Mouse (Mus musculus) limb, embryonic 11.5 days (tissue): Measurements from ENCODE around the gene AI597479. TPM values are rescaled to one million over a fixed set of nuclear protein-coding genes. Genes with fewer than 3 reads are reported as not detected.
A peak's percentile ranks its signal among the peaks of the same experiment; 100 is the strongest.

ENCODE experiments used
- ATAC-seq: fragments of 200-750 bp; cut with Nextera tagmentation; 2 replicates; pipeline ENCODE4 v1.8.0; 2017; ENCODE audit warnings: low read depth; ENCODE audit not compliant: insufficient number of reproducible peaks, low FRiP score, low TSS enrichment
- DNase-seq: peaks from one replicate; pipeline ENCODE4 v3.0.0-alpha.2; 2015; ENCODE audit warnings: low spot score
- H3K27ac ChIP-seq: fragments of 300-500 bp; sonication (generic); replicated peaks from 2 replicates; pipeline ENCODE4 v1.5.1; 2014; ENCODE audit warnings: low read depth, mild to moderate bottlenecking, low read length
- H3K27me3 ChIP-seq: fragments of 300-500 bp; sonication (generic); 2 replicates; pipeline ENCODE4 v1.6.1; 2014; ENCODE audit warnings: mild to moderate bottlenecking, low read length, mixed read lengths; ENCODE audit not compliant: control insufficient read depth, insufficient read depth
- H3K36me3 ChIP-seq: fragments of 300-500 bp; sonication (generic); 2 replicates; pipeline ENCODE4 v1.6.1; 2014; ENCODE audit warnings: mild to moderate bottlenecking, low read length, moderate library complexity, mixed read lengths; ENCODE audit not compliant: control insufficient read depth, insufficient read depth
- H3K4me1 ChIP-seq: fragments of 300-500 bp; sonication (generic); 2 replicates; pipeline ENCODE4 v1.6.1; 2014; ENCODE audit warnings: low read length, mixed read lengths; ENCODE audit not compliant: control insufficient read depth, insufficient read depth
- H3K4me2 ChIP-seq: fragments of 300-500 bp; sonication (generic); 2 replicates; pipeline ENCODE4 v1.6.1; 2014; ENCODE audit warnings: low read depth, mild to moderate bottlenecking, moderate library complexity; ENCODE audit not compliant: severe bottlenecking
- H3K4me3 ChIP-seq: fragments of 300-500 bp; sonication (generic); 2 replicates; pipeline ENCODE4 v1.5.1; 2014; ENCODE audit warnings: low read depth, low read length
- H3K9ac ChIP-seq: fragments of 300-500 bp; sonication (generic); 2 replicates; pipeline ENCODE4 v1.6.1; 2014; ENCODE audit warnings: mild to moderate bottlenecking, low read length
- H3K9me3 ChIP-seq: fragments of 300-500 bp; sonication (generic); 2 replicates; pipeline ENCODE4 v1.6.1; 2016; ENCODE audit warnings: low read length; ENCODE audit not compliant: control insufficient read depth
- WGBS: fragments of 180-500 bp; shearing (Covaris S2); extraction: QIAGEN DNeasy Blood & Tissue Kit; methylation state at CpG from one replicate; pipeline ENCODE4 v1.1.7; 2014; 5-methylcytosine and 5-hydroxymethylcytosine counted together
- polyA plus RNA-seq: library from polyadenylated mRNA; unstranded; fragments of >200 nt; fragmentation: Nextera tagmentation; extraction: Ambion mirVana; gene quantifications from 2 replicates; pipeline ENCODE4 v1.2.1, GENCODE M21; 2014

The AI597479 gene
- polyA plus RNA-seq, 1 experiment from 2014 or later: 37.5 TPM

GRCm38 (mm10) chr1:43110556-43110955, 12.0 kb downstream of the AI597479 start:
- H3K36me3 ChIP-seq: peaks cover 5% of the 10 kb centered on the region; the same call in 1 of the 2 replicates

GRCm38 (mm10) chr1:43112882-43113281, 14.4 kb downstream of the AI597479 start:
- no peak overlapping the region for H3K4me2 ChIP-seq
- no peak overlapping the region for H3K9ac ChIP-seq
- H3K4me3 ChIP-seq: no peak overlapping the region
- H3K27me3 ChIP-seq: no peaks in the 10 kb centered on the region
- no peaks in the 10 kb centered on the region for H3K9me3 ChIP-seq
- peak; percentile 51 for DNase-seq
- H3K4me1 ChIP-seq: no peaks in the 10 kb centered on the region
- peaks cover 10% of the 10 kb centered on the region; the same call in 1 of the 2 replicates for H3K36me3 ChIP-seq
- ATAC-seq: no peak
- H3K27ac ChIP-seq: no peak overlapping the region
- 90% methylated on average over 2 of the region's 2 CpGs for WGBS

More at GRCm38 (mm10) chr1:43110556-43110955, 12.0 kb downstream of the AI597479 start:
- Histone ChIP-seq H3K27ac (no peak overlapping the region), H3K27me3 (no peaks in the 10 kb centered on the region), H3K4me3 (no peak overlapping the region), H3K9ac (no peak overlapping the region), H3K4me1 (no peaks in the 10 kb centered on the region), H3K4me2 (no peak overlapping the region), H3K9me3 (no peaks in the 10 kb centered on the region)
- 52% methylated on average over 4 of the region's 4 CpGs for WGBS
- DNase-seq: peak; percentile 38
- no peak for ATAC-seq

- H3K4me2 ChIP-seq: no peak overlapping the region
- H3K4me1 ChIP-seq: no peaks in the 10 kb centered on the region
- no peak for DNase-seq
- H3K9ac ChIP-seq: no peak overlapping the region
- no peak overlapping the region for H3K27ac ChIP-seq
- H3K27me3 ChIP-seq: no peaks in the 10 kb centered on the region
- no peaks in the 10 kb centered on the region for H3K9me3 ChIP-seq
- no peak overlapping the region for H3K4me3 ChIP-seq
- H3K36me3 ChIP-seq: peaks cover 10% of the 10 kb centered on the region; the same call in 1 of the 2 replicates
- WGBS: 95% methylated on average over 8 of the region's 8 CpGs
- no peak for ATAC-seq
Measured at GRCm38 (mm10) chr1:43117435-43117834, 18.9 kb downstream of the AI597479 start.

GRCm38 (mm10) chr1:43120950-43121349, 22.4 kb downstream of the AI597479 start:
- H3K9me3 ChIP-seq: no peaks in the 10 kb centered on the region
- WGBS: 93% methylated on average over 5 of the region's 5 CpGs
- DNase-seq (no peak), ATAC-seq (no peak)
- H3K4me1 ChIP-seq: no peaks in the 10 kb centered on the region
- H3K27me3 ChIP-seq: no peaks in the 10 kb centered on the region
- H3K27ac ChIP-seq: no peak overlapping the region
- H3K36me3 ChIP-seq: peaks cover 7% of the 10 kb centered on the region; the same call in 1 of the 2 replicates
- H3K4me2 ChIP-seq: no peak overlapping the region
- H3K4me3 ChIP-seq: no peak overlapping the region
- H3K9ac ChIP-seq: no peak overlapping the region

- Histone ChIP-seq H3K9ac (no peak overlapping the region), H3K4me2 (no peak overlapping the region), H3K9me3 (no peaks in the 10 kb centered on the region), H3K4me1 (no peaks in the 10 kb centered on the region), H3K4me3 (no peak overlapping the region), H3K36me3 (peaks cover 4% of the 10 kb centered on the region; the same call in 1 of the 2 replicates), H3K27ac (no peak overlapping the region), H3K27me3 (no peaks in the 10 kb centered on the region)
- no peak for DNase-seq
- no peak for ATAC-seq
- WGBS: 83% methylated on average over 2 of the region's 2 CpGs
Measured at GRCm38 (mm10) chr1:43122616-43123015, 24.1 kb downstream of the AI597479 start.

- Histone ChIP-seq H3K27me3 (no peaks in the 10 kb centered on the region), H3K27ac (no peak overlapping the region), H3K4me3 (no peak overlapping the region), H3K9ac (no peak overlapping the region), H3K4me1 (no peaks in the 10 kb centered on the region), H3K4me2 (no peak overlapping the region), H3K36me3 (no peaks in the 10 kb centered on the region; the same call in 1 of the 2 replicates), H3K9me3 (no peaks in the 10 kb centered on the region)
- DNase-seq (no peak), ATAC-seq (no peak)
- 82% methylated on average over 4 of the region's 4 CpGs for WGBS
Measured at GRCm38 (mm10) chr1:43124726-43125125, 26.2 kb downstream of the AI597479 start.

- no peak for ATAC-seq
- Histone ChIP-seq H3K27ac (no peak overlapping the region), H3K9ac (no peak overlapping the region)
Measured at GRCm38 (mm10) chr1:43127196-43127595, 28.7 kb downstream of the AI597479 start.

GRCm38 (mm10) chr1:43127820-43128610, 29.5 kb downstream of the AI597479 start:
- Histone ChIP-seq H3K4me3 (no peak overlapping the region), H3K4me1 (no peaks in the 10 kb centered on the region), H3K4me2 (no peak overlapping the region), H3K27me3 (no peaks in the 10 kb centered on the region), H3K9ac (no peak overlapping the region), H3K9me3 (no peaks in the 10 kb centered on the region), H3K36me3 (no peaks in the 10 kb centered on the region; the same call in 1 of the 2 replicates), H3K27ac (no peak overlapping the region)
- WGBS: 83% methylated on average over 8 of the region's 8 CpGs
- no peak for DNase-seq
- no peak for ATAC-seq

More at GRCm38 (mm10) chr1:43127196-43127595, 28.7 kb downstream of the AI597479 start:
- Histone ChIP-seq H3K4me1 (no peaks in the 10 kb centered on the region), H3K9me3 (no peaks in the 10 kb centered on the region), H3K27me3 (no peaks in the 10 kb centered on the region), H3K36me3 (no peaks in the 10 kb centered on the region; the same call in 1 of the 2 replicates), H3K4me3 (no peak overlapping the region), H3K4me2 (no peak overlapping the region)
- DNase-seq: no peak
